Mouse (Mus musculus): ENCODE results near the gene Ehd4. TPM values are rescaled to one million over a fixed set of nuclear protein-coding genes. Genes with fewer than 3 reads are reported as not detected.

Gene Ehd4
- polyA plus RNA-seq, 1 experiment = 101 TPM

DNA sequence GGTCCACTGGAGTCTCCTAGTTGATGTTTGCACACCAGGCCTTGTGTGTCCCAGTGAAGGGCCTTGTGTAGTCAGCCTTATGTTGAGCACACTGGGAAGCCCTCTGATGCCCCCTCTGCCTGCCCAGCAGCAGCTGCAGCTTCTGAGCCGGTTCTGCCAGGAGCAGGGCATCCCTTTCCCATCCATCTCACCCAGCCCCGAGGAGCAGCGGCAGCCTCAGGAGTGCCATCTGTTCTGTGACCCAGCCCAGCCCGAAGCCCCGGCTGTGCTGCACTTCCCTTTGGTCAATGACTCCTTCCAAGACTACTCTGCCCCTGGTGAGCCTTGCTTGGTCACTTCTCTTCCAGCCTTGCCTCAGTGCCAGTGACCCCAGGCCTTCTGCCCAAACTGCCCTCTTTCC is 113.4 kb downstream of the Ehd4 start:
- H3K36me3 ChIP-seq (ENCODE audit: control insufficient read depth, insufficient read depth) = no peaks in the 10 kb centered on the region
- no peaks in the 10 kb centered on the region for H3K27me3 ChIP-seq (ENCODE audit: control insufficient read depth, insufficient read depth, insufficient read length)
- no peak overlapping the region for H3ac ChIP-seq (ENCODE audit: control insufficient read depth, insufficient read length)
- no peaks in the 10 kb centered on the region for H3K79me2 ChIP-seq (ENCODE audit: control insufficient read depth, insufficient read depth)
- TF ChIP-seq E2F4 (IDR thresholded peaks at IDR 0.05; ENCODE audit: insufficient read depth) (no peak), CEBPB (IDR thresholded peaks at IDR 0.05; ENCODE audit: insufficient read depth, poor library complexity, severe bottlenecking) (no peak), MYOD1 (IDR thresholded peaks at IDR 0.05; ENCODE audit: control insufficient read depth in 1 of 3, insufficient read length in 2 of 3, low read depth in 2 of 3) (no peak), MYOG (IDR thresholded peaks at IDR 0.05; ENCODE audit: control insufficient read depth in 1 of 3, insufficient read depth in 1 of 3, insufficient read length in 2 of 3, low read depth in 2 of 3) (no peak), MAX (IDR thresholded peaks at IDR 0.05; ENCODE audit: low read depth) (no peak), REST (IDR thresholded peaks at IDR 0.05; ENCODE audit: insufficient read depth, insufficient read length) (no peak), SRF (IDR thresholded peaks at IDR 0.05; ENCODE audit: control insufficient read depth, insufficient read length, low read depth) (no peak), TCF12 (IDR thresholded peaks at IDR 0.05; ENCODE audit: insufficient read depth, poor library complexity, severe bottlenecking) (no peak)
- no peak overlapping the region for H3K4me2 ChIP-seq (ENCODE audit: low read depth)
- H3K4me3 ChIP-seq = no peak overlapping the region

Other genes starting within 250 kb of the Ehd4 start
- 6.4 TPM for gene Mapkbp1, start 181.9 kb downstream of the Ehd4 start, polyA plus RNA-seq (2012; fragmentation: generic; extraction: Trizol)
- gene Jmjd7, start 127.1 kb downstream of the Ehd4 start, polyA plus RNA-seq (2012; fragmentation: generic; extraction: Trizol) = 10.7 TPM
- 1.1 TPM for gene Gm28042, start 127.1 kb downstream of the Ehd4 start, polyA plus RNA-seq (2012; fragmentation: generic; extraction: Trizol)
- 0.58 TPM for gene Pla2g4b, start 121.2 kb downstream of the Ehd4 start, polyA plus RNA-seq (2012; fragmentation: generic; extraction: Trizol)
- 0.05 TPM for gene Pla2g4e, start 90.7 kb upstream of the Ehd4 start, polyA plus RNA-seq (2012; fragmentation: generic; extraction: Trizol)
- gene Pla2g4d, start 134.6 kb upstream of the Ehd4 start, polyA plus RNA-seq (2012; fragmentation: generic; extraction: Trizol) = not detected
- gene Pla2g4f, start 159.6 kb upstream of the Ehd4 start, polyA plus RNA-seq (2012; fragmentation: generic; extraction: Trizol) = 0.05 TPM
- 34.0 TPM for gene Vps39, start 198.5 kb upstream of the Ehd4 start, polyA plus RNA-seq (2012; fragmentation: generic; extraction: Trizol)
- 3.8 TPM for gene Ganc, start 249.3 kb upstream of the Ehd4 start, polyA plus RNA-seq (2012; fragmentation: generic; extraction: Trizol)
- 12.4 TPM for gene Tmem87a, start 249.5 kb upstream of the Ehd4 start, polyA plus RNA-seq (2012; fragmentation: generic; extraction: Trizol)

Data from myocyte (in vitro differentiated cells).